Mouse (Mus musculus) CD4-positive, CD25-positive, alpha-beta regulatory T cell, adult 2 months (primary cell): ENCODE data around the gene 4921536K21Rik.
A peak's percentile ranks its signal among the peaks of the same experiment; 100 is the strongest.

Experiments used
- DNase-seq: peaks from one replicate; pipeline ENCODE4 v3.0.0-alpha.2; 2012; ENCODE audit warnings: low read depth, low spot score

Gene 4921536K21Rik

DNA sequence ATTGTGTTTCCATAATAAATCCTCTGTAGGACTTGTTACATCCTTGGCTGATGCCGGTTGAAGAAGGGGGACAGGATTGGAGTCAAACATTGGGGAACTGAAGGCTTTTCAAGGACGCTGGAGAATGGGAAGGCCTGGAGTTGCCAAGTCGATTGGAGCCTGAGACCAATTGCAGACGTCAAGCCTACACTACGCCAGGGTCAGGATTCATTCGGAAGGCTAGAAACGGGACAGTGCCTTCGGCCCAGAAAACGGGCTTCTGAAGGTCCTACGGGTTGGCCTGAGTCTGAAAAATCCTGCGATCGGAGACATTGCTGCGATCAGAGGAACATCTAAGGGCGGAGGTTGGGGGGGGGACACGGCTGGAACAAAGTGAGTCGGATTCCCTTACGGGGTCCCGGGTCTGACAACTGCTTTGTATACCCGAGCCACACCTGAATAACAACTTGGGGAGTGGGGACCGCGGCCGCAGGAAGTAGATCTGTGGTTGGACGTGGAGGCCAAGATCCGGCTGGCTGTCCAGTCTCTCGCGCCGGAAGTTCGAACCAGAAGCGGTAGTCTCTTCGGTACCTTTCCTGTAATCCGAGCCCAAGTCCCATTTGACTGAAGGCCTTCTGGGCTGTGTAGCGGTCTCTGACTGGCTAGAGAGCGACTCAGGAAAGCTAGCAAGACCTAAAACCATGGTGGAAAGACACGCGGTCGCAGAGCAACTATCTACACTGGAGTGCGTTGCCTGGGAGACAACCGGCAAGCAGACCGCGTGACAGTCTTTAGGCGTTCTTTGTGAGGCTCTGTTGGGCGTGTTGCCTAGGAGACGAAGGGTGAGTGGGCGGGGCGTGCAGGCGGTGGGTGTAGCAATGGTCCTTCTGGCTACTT, at the start of gene 4921536K21Rik, which contains the start of gene Dusp18:
Gene 4921536K21Rik, minus strand, starts transcription at position 693 of the 876 bp plus-strand sequence.
Gene Dusp18, plus strand, starts transcription at position 835 of the 876 bp plus-strand sequence.
- peak; percentile 93 for DNase-seq

- no peak for DNase-seq
Measured at GRCm38 (mm10) chr11:3941371-3941770, 46.5 kb upstream of the 4921536K21Rik start.

- no peak for DNase-seq
Measured at GRCm38 (mm10) chr11:3937321-3937874, 42.5 kb upstream of the 4921536K21Rik start.

DNA sequence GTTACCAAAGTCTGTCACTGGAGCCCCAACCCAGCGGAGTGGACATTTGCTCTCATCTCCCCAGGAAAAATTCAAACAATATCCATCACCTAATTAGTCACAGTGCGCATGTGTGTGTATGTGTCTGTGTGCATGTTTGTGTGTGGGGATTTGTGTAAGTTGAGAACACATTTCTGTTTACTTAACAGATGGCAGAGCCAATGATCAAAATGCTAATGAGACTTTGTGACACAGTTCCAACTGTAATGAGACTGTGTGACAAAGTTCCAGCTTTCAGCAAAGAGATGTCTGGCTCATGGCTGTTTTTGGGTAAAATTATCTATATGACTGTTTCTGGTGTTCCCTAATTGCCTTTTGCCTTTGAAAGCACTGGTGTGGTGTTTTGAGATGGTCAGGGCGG, 41.4 kb upstream of the 4921536K21Rik start:
- DNase-seq: no peak

- no peak for DNase-seq
Measured at GRCm38 (mm10) chr11:3935135-3935534, 40.2 kb upstream of the 4921536K21Rik start.

- no peak for DNase-seq
Measured at GRCm38 (mm10) chr11:3933756-3934285, 38.9 kb upstream of the 4921536K21Rik start.

- DNase-seq: peak; percentile 86
Measured at GRCm38 (mm10) chr11:3931511-3932211, 36.8 kb upstream of the 4921536K21Rik start, which contains the start of gene Tcn2. Gene Tcn2 (minus strand): TSS chr11:3932159.

DNA sequence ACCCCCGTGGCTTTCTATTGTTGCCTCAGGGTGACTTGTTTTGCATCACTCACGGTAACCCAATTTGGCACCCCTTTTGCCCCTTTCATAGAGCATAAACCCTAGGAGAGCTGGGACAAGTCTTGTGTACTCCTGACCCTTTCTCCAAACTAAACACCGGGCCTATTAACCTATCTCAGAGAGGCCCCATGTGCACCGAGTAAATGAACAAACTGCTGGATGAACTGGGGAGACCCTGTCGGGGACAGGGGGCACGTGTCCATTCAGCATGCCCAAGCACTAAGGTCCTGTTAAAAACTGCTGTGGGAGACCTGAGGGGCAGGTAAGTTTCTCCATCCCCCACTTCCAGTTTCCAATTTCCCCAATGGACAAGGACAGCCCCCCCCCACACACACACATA, 36.0 kb upstream of the 4921536K21Rik start:
- no peak for DNase-seq

- no peak for DNase-seq
Measured at GRCm38 (mm10) chr11:3930019-3930418, 35.1 kb upstream of the 4921536K21Rik start.

GRCm38 (mm10) chr11:3925916-3926315, 31.0 kb upstream of the 4921536K21Rik start:
- no peak for DNase-seq

- DNase-seq: no peak
Measured at GRCm38 (mm10) chr11:3922731-3923130, 27.8 kb upstream of the 4921536K21Rik start.

- DNase-seq: no peak
Measured at GRCm38 (mm10) chr11:3922115-3922514, 27.2 kb upstream of the 4921536K21Rik start.

- peak; percentile 78 for DNase-seq
Measured at GRCm38 (mm10) chr11:3921281-3921850, 26.5 kb upstream of the 4921536K21Rik start.

DNA sequence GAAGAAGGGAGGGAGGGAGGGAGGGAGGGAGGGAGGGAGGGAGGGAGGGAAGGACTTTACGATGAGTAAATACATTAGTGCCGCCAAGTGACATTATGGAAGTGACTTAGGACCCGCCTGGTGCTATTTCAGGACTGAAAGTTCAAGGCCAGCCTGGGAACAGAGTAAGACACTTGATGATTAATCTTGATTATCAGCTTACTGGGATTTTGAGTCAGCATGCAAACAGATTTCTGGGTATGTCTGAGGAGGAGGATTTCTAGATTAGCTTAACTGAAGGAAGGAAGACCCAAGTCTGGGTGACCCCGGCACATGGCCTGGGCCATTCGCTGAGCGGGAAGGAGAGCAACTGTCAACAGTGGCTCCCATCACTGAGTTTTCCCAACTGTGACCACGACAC, 25.6 kb upstream of the 4921536K21Rik start:
- DNase-seq: no peak

DNA sequence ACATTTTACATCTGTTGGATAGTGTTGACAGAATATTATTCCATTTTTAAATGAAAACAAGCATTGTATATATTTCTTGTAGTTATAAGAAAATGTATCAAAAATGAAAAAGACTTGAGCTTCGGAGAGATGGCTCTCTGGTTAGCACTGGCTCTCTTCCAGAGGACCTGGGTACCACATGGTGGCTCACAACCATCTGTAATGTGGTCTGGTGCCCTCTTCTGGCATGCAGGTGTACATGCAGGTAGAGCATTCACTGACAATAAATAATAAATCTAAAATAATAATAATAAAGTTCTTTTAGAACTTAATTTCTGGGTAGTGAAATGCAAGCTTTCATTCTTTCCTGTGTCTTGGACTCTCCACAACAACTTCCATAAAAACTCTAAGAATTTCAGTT, 23.8 kb upstream of the 4921536K21Rik start:
- peak; percentile 64 for DNase-seq

DNA sequence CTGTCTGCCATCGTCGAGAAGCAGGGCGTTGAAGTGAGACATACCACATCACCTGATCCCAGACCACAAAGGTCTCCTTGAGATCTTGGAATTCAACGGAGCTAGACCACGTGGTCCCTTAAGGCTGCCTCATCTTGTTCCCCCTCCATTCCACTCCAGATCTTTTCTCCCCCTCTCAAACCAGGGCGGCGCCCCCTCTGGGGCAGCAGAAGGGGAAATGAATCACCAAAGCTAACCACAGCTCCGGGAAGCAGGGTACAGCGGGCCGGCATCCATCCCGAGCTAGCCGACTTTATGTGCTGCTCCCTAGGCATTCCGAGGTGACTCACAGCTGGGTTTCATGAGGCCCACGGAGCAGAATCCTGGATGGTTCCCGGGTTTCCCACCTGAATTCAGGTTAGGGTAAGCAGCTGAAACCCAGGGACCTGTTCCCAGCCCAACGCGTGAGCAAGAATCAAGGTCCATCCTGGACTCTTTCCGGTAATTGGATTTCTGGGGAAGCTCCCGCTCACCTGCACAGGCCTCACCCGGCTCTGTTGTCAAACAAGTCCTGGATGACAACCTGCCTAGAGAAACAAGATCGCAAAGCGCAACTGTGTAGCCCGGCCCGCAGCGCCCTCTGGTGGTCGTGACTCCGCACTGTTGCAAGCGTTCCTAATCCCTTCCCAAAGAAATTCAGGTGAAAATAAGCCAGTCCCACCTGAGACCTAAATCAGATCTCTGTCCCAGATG, 19.4 kb upstream of the 4921536K21Rik start, which contains the start of gene Slc35e4:
Gene Slc35e4, minus strand, starts transcription at position 556 of the 732 bp plus-strand sequence.
- peak; percentile 88 for DNase-seq

DNA sequence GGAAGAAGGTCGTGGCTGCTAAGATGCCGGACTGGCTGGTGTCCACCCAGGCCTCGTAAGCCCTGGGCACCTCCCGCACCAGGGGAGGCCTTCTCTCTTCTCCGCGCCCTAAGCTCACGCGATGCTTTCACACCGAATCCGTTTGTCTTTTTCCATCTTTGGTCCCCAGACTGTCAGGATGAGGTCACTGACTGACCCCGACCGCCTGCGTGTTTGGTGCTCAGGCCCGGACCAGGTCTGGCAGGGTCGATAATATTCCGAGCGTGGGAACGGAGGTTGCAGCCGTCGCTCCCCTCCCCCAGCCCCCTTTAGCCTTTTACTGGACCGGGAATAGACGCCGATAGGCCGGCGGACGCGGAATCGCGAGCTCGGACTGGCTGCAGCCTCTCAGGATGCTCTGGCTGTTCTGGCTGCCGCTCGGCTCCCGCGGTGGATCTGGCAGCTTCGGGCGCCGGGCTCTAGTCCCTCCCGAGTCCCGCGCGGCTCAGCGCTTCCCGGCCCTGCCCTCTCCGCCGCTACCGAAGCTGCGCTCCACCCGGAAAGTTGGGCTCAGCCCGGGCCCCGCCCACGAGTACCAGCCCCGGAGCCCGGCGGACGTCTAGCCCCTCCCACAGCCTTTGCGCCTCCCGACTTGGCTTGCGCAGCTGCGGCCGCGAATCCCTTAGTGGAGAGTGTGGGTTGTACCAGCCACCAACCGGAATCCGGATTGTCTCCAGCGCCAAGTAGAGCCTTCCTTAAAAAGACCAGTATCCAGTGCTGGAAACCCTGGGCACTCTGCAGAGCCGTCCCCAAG, 18.6 kb upstream of the 4921536K21Rik start:
- peak; percentile 88 for DNase-seq

DNA sequence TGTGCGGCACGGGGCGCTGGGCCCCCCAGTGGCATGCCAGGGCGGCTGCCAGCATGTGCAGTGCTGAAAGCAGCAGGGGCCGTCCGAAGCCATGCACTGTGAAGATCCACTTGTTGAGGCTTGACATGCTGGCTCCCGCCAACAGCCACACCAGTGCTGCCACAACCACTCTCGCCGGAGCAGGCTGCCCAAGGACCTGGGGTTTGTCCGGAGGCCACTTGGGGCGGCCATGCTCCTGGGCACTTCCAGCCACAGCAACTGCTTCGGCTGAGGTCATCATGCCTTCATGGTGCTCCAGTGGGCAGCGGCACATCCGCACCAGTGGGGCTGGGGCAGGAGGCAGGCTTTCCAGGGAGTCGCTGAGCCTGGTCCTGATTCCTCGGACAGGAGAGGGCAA, 18.0 kb upstream of the 4921536K21Rik start:
- peak; percentile 30 for DNase-seq

- DNase-seq: peak; percentile 7
Measured at GRCm38 (mm10) chr11:3912100-3912874, 17.4 kb upstream of the 4921536K21Rik start.
